Mouse (Mus musculus): Measurements from ENCODE around the gene Rbms1.

DNA sequence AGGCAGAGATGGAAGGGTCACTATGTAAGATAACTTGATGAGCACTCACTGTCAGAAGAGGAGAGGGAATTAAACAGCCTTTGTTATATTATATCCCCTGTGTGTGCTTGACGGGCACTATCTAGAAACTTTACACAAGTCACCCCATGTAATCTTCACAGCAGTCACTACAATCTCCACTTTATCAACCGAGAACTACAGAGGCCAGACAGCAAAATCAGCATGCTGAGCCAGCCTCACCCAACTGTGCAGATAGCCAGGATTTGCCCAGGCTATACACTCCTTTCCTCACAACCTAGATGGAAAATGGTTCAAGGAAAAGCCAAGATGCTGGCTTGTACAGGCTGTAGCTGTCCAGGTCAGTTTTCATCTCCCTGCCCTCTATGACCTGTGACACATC lies 146.7 kb downstream of the Rbms1 start:
- TF ChIP-seq CTCF (IDR thresholded peaks at IDR 0.05; ENCODE audit: control insufficient read depth, insufficient read depth, low read length) (no peak), POLR2A (IDR thresholded peaks at IDR 0.05; ENCODE audit: borderline replicate concordance, control insufficient read depth, low read depth, low read length) (no peak)

All from bone marrow, adult 2 months (tissue).